Mouse (Mus musculus) midbrain, embryonic 11.5 days (tissue): ENCODE results near the gene 4930544D05Rik. TPM values are rescaled to one million over a fixed set of nuclear protein-coding genes. Genes with fewer than 3 reads are reported as not detected.

Experiments used
- ATAC-seq: fragments of 200-750 bp; cut with Nextera tagmentation; 2 replicates; pipeline ENCODE4 v1.8.0; 2017; ENCODE audit warnings: moderate TSS enrichment, moderate library complexity; ENCODE audit not compliant: low FRiP score
- DNase-seq: peaks from one replicate; pipeline ENCODE4 v3.0.0; 2015; ENCODE audit warnings: low spot score; ENCODE audit errors: missing footprints
- H3K27ac ChIP-seq: fragments of 300-500 bp; sonication (generic); 2 replicates; pipeline ENCODE4 v1.5.1; 2014; ENCODE audit warnings: low read depth, low read length
- H3K27me3 ChIP-seq: fragments of 300-500 bp; sonication (generic); 2 replicates; pipeline ENCODE4 v1.6.1; 2014; ENCODE audit warnings: mild to moderate bottlenecking, low read length, moderate library complexity, mixed read lengths; ENCODE audit not compliant: control insufficient read depth, insufficient read depth
- H3K36me3 ChIP-seq: fragments of 300-500 bp; sonication (generic); 2 replicates; pipeline ENCODE4 v1.6.1; 2014; ENCODE audit warnings: mild to moderate bottlenecking, low read length, moderate library complexity, mixed read lengths; ENCODE audit not compliant: control insufficient read depth, insufficient read depth
- H3K4me1 ChIP-seq: fragments of 300-500 bp; sonication (generic); 2 replicates; pipeline ENCODE4 v1.6.1; 2014; ENCODE audit warnings: low read length; ENCODE audit not compliant: control insufficient read depth, insufficient read depth
- H3K4me2 ChIP-seq: fragments of 300-500 bp; sonication (generic); 2 replicates; pipeline ENCODE4 v1.6.1; 2014; ENCODE audit warnings: mild to moderate bottlenecking, moderate library complexity
- H3K4me3 ChIP-seq: fragments of 300-500 bp; sonication (generic); 2 replicates; pipeline ENCODE4 v1.5.1; 2014; ENCODE audit warnings: low read depth, low read length
- H3K9ac ChIP-seq: fragments of 300-500 bp; sonication (generic); 2 replicates; pipeline ENCODE4 v1.6.1; 2014; ENCODE audit warnings: low read length
- H3K9me3 ChIP-seq: fragments of 300-500 bp; sonication (generic); 2 replicates; pipeline ENCODE4 v1.6.1; 2016; ENCODE audit warnings: low read length; ENCODE audit not compliant: control insufficient read depth
- WGBS: fragments of 180-500 bp; shearing (Covaris S2); extraction: QIAGEN DNeasy Blood & Tissue Kit; methylation state at CpG from one replicate; pipeline ENCODE4 v1.1.7; 2014; 5-methylcytosine and 5-hydroxymethylcytosine counted together
- polyA plus RNA-seq: library from polyadenylated mRNA; unstranded; fragments of >200 nt; fragmentation: Nextera tagmentation; extraction: Ambion mirVana; gene quantifications from 2 replicates; pipeline ENCODE4 v1.2.1, GENCODE M21; 2014

4930544D05Rik gene
- polyA plus RNA-seq, 1 experiment from 2014 or later = not detected

- Histone ChIP-seq H3K4me2 (no peak overlapping the region), H3K27me3 (no peaks in the 10 kb centered on the region), H3K36me3 (no peaks in the 10 kb centered on the region), H3K9me3 (no peaks in the 10 kb centered on the region), H3K4me3 (no peak overlapping the region), H3K9ac (no peak overlapping the region), H3K27ac (no peak overlapping the region), H3K4me1 (no peaks in the 10 kb centered on the region)
- DNase-seq (no peak), ATAC-seq (no peak)
- 58% methylated on average over 5 of the region's 5 CpGs for WGBS
These were observed 13.9 kb downstream of the 4930544D05Rik start for GRCm38 (mm10) chr11:70629557-70629956.

GRCm38 (mm10) chr11:70630129-70630528 lies 14.5 kb downstream of the 4930544D05Rik start:
- H3K36me3 ChIP-seq = no peaks in the 10 kb centered on the region
- H3K27me3 ChIP-seq = no peaks in the 10 kb centered on the region
- DNase-seq = no peak
- WGBS = 72% methylated on average over 7 of the region's 7 CpGs
- H3K4me2 ChIP-seq = no peak overlapping the region
- no peaks in the 10 kb centered on the region for H3K9me3 ChIP-seq
- no peak overlapping the region for H3K27ac ChIP-seq
- no peak overlapping the region for H3K4me3 ChIP-seq
- H3K9ac ChIP-seq = no peak overlapping the region
- no peak for ATAC-seq
- no peaks in the 10 kb centered on the region for H3K4me1 ChIP-seq

- Histone ChIP-seq H3K4me3 (no peak overlapping the region), H3K27ac (no peak overlapping the region), H3K9me3 (no peaks in the 10 kb centered on the region), H3K4me1 (no peaks in the 10 kb centered on the region), H3K27me3 (no peaks in the 10 kb centered on the region), H3K36me3 (no peaks in the 10 kb centered on the region), H3K4me2 (no peak overlapping the region), H3K9ac (no peak overlapping the region)
- 86% methylated on average over 4 of the region's 4 CpGs for WGBS
- ATAC-seq (no peak), DNase-seq (no peak)
These were observed 20.0 kb downstream of the 4930544D05Rik start for GRCm38 (mm10) chr11:70635601-70636000.

GRCm38 (mm10) chr11:70637764-70638163 lies 22.1 kb downstream of the 4930544D05Rik start:
- no peak overlapping the region for H3K4me2 ChIP-seq
- 94% methylated on average over 1 of the region's 1 CpGs for WGBS
- H3K9me3 ChIP-seq = no peaks in the 10 kb centered on the region
- DNase-seq (no peak), ATAC-seq (no peak)
- H3K9ac ChIP-seq = no peak overlapping the region
- H3K27me3 ChIP-seq = no peaks in the 10 kb centered on the region
- no peak overlapping the region for H3K27ac ChIP-seq
- H3K36me3 ChIP-seq = no peaks in the 10 kb centered on the region
- H3K4me3 ChIP-seq = no peak overlapping the region
- H3K4me1 ChIP-seq = no peaks in the 10 kb centered on the region

GRCm38 (mm10) chr11:70638293-70638692 lies 22.6 kb downstream of the 4930544D05Rik start:
- Histone ChIP-seq H3K27ac (no peak overlapping the region), H3K9ac (no peak overlapping the region), H3K4me2 (no peak overlapping the region), H3K9me3 (no peaks in the 10 kb centered on the region), H3K27me3 (no peaks in the 10 kb centered on the region), H3K4me3 (no peak overlapping the region), H3K36me3 (no peaks in the 10 kb centered on the region), H3K4me1 (no peaks in the 10 kb centered on the region)
- 86% methylated on average over 1 of the region's 1 CpGs for WGBS
- DNase-seq (no peak), ATAC-seq (no peak)

- Histone ChIP-seq H3K4me1 (no peaks in the 10 kb centered on the region), H3K4me2 (no peak within 1 kb of the TSS), H3K36me3 (no peaks in the 10 kb centered on the region), H3K4me3 (no peak within 1 kb of the TSS), H3K27ac (no peak within 1 kb of the TSS), H3K9ac (no peak within 1 kb of the TSS), H3K9me3 (no peaks in the 10 kb centered on the region), H3K27me3 (no peaks in the 10 kb centered on the region)
- ATAC-seq = no peak
- DNase-seq = no peak
- 59% methylated on average over 5 of the region's 5 CpGs for WGBS
These were observed 23.1 kb downstream of the 4930544D05Rik start, which contains the start of gene Gp1ba for GRCm38 (mm10) chr11:70638714-70639278. Gp1ba (plus strand) TSS chr11:70639122.

GRCm38 (mm10) chr11:70639976-70640375 lies 24.3 kb downstream of the 4930544D05Rik start:
- 84% methylated on average over 8 of the region's 8 CpGs for WGBS
- no peak for ATAC-seq

GRCm38 (mm10) chr11:70641241-70641640 lies 25.6 kb downstream of the 4930544D05Rik start:
- DNase-seq (no peak), ATAC-seq (no peak)
- 80% methylated on average over 7 of the region's 7 CpGs for WGBS
- no peak overlapping the region for H3K9ac ChIP-seq
- no peaks in the 10 kb centered on the region for H3K9me3 ChIP-seq
- no peak overlapping the region for H3K27ac ChIP-seq
- peaks cover 9% of the 10 kb centered on the region for H3K36me3 ChIP-seq
- H3K4me1 ChIP-seq = peaks cover 9% of the 10 kb centered on the region
- no peak overlapping the region for H3K4me3 ChIP-seq
- no peaks in the 10 kb centered on the region for H3K27me3 ChIP-seq
- H3K4me2 ChIP-seq = no peak overlapping the region

More at GRCm38 (mm10) chr11:70639976-70640375, 24.3 kb downstream of the 4930544D05Rik start:
- no peaks in the 10 kb centered on the region for H3K4me1 ChIP-seq
- H3K27ac ChIP-seq = no peak overlapping the region
- H3K9ac ChIP-seq = no peak overlapping the region
- no peaks in the 10 kb centered on the region for H3K9me3 ChIP-seq
- H3K27me3 ChIP-seq = no peaks in the 10 kb centered on the region
- H3K36me3 ChIP-seq = peaks cover 6% of the 10 kb centered on the region
- DNase-seq = no peak
- no peak overlapping the region for H3K4me3 ChIP-seq
- no peak overlapping the region for H3K4me2 ChIP-seq

GRCm38 (mm10) chr11:70643051-70643450 lies 27.4 kb downstream of the 4930544D05Rik start:
- Histone ChIP-seq H3K27ac (no peak overlapping the region), H3K4me2 (no peak overlapping the region), H3K36me3 (peaks cover 9% of the 10 kb centered on the region), H3K9me3 (no peaks in the 10 kb centered on the region), H3K27me3 (no peaks in the 10 kb centered on the region), H3K9ac (no peak overlapping the region), H3K4me3 (no peak overlapping the region), H3K4me1 (peaks cover 13% of the 10 kb centered on the region)
- 95% methylated on average over 6 of the region's 6 CpGs for WGBS
- ATAC-seq (no peak), DNase-seq (no peak)
